Mouse (Mus musculus) olfactory bulb, adult 2 months (tissue): Measurements from ENCODE around the gene Per2.

Experiments
- CTCF ChIP-seq: fragments of 200-500 bp; IDR thresholded peaks from 2 replicates; pipeline ENCODE4 v1.5.1; 2012; ENCODE audit warnings: low read depth, mild to moderate bottlenecking, low read length, moderate library complexity; ENCODE audit not compliant: insufficient read depth
- POLR2A ChIP-seq: fragments of 200-500 bp; IDR thresholded peaks from 2 replicates; pipeline ENCODE4 v1.6.1; 2012; ENCODE audit warnings: mild to moderate bottlenecking, low read depth, low read length, moderate library complexity; ENCODE audit not compliant: insufficient read depth

GRCm38 (mm10) chr1:91486165-91486564 lies 27.0 kb upstream of the Per2 start:
- no peak for TF ChIP-seq POLR2A
- no peak for TF ChIP-seq CTCF
